Mouse (Mus musculus) cerebellum, postnatal 25 days (tissue): Measurements from ENCODE around the gene Pdilt.
A peak's percentile ranks its signal among the peaks of the same experiment; 100 is the strongest.
"Not testable (repeated sequence)": the region's sequence is repeated elsewhere in the genome, so short reads cannot be mapped to it uniquely, and the experiment has no call there.

Source experiments
- DNase-seq, 2 experiments: peaks; one replicate each; pipeline ENCODE4 v3.0.0; 2021; ENCODE audit warnings: mixed read lengths in 2 of 2

Gene Pdilt

GRCm38 (mm10) chr7:119523389-119523788 is at the start of gene Pdilt:
Gene Pdilt (minus strand): TSS chr7:119523489.
- DNase-seq, result no peak

DNA sequence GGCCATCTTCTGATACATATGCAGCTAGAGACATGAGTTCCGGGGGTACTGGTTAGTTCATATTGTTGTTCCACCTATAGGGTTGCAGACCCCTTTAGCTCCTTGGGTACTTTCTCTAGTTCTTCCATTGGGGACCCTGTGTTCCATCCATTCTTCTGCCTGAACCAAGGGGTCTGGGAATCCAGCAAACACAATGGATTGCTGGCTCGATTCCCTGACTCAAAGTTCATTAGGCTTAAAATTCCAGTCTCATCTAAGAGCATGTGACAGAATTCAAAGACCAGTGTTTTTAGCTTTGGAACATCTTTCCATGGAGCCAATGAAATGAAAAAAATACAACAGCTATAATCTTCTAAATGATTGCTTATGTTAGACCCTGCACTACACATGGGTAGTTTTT is 39.2 kb upstream of the Pdilt start:
- DNase-seq, result not testable (repeated sequence)

DNA sequence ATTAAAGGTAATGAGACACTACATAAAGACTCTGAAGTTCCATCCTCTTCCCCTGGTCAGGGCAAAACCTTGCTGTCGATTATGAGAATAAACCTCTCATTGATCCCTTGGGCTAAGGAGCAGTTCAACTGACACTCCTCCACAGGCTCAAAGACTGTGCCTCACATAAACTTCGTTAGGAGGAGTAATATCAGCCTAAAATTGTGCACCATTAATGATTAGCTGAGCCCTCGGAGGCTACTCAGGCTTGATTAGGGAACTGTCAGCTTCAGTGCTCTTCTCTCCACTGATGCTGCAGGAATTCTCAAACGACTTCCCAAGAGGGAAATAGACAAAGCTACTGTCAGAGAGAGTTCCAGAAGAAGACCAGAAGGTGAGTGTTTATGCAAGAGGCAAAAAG is 38.2 kb upstream of the Pdilt start:
- DNase-seq, result no peak

DNA sequence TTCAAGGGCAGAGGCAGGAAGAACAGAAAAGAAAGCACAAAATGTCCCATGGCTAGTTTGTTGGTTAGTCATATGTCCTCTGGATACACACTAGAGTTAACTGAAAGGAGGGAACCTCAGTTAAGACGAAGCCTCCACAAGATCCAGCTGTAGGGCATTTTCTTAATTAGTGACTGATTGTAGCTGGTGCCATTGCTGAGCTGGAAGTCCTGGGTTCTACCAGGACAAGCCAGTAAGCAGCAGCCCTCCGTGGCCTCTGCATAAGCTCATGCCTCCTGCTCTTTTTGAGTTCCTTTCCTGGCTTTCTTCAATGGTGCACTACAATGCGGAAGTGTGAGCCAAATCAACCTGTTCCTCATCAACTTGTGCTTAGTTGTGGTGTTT is 37.2 kb upstream of the Pdilt start:
- no peak for DNase-seq

DNA sequence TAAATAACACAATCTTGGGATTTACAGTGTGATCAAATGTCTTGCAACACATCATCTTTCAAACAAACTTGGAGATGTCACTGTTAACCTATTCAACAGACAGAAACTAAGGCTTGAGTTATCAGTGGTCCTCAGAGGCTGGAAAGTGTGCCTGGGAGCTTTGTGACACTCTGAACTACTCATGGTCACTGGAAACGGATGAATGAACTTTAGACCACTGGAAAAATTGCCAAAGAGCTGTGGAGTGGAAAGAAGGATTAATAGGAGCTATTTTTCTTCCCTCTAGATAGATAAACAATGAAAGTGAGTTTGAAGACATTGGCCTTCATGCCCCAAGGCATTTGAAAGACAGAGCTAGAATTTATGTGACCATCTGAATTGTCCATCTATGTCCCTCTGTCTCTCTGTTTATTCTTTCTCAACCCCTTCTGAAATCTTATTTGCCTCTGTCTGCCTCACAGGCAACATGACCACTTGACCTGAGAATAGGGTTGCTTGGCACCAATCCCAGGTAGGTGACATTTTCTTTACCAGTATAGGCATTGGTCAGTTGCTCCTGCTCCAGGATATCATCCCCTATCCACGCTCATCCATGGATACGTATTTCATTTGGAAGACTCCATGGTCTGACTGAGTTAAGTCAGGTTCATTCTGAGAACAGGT is 36.6 kb upstream of the Pdilt start:
- DNase-seq, result no peak

DNA sequence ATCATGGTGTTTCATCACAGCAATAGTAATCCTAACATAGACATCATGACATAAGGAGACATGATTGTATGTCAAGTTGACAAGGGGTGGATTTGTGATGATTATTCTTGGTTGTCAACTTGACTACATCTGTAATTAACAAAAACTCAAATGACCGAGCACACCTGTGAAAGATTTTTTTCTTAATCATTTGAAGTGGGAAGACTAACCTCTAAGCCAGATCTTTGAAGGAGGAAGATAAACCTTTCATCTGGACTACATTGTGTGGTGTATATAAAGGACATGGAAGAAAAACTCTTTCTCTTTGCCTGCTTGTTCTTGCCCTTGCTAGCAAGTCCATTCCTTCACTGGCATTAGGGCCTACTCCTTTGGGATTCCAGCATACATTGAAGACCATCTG is 30.8 kb upstream of the Pdilt start, which contains the start of gene Acsm2:
Acsm2 (plus strand) TSS at position 301 of the 400 bp plus-strand sequence.
- no peak for DNase-seq

DNA sequence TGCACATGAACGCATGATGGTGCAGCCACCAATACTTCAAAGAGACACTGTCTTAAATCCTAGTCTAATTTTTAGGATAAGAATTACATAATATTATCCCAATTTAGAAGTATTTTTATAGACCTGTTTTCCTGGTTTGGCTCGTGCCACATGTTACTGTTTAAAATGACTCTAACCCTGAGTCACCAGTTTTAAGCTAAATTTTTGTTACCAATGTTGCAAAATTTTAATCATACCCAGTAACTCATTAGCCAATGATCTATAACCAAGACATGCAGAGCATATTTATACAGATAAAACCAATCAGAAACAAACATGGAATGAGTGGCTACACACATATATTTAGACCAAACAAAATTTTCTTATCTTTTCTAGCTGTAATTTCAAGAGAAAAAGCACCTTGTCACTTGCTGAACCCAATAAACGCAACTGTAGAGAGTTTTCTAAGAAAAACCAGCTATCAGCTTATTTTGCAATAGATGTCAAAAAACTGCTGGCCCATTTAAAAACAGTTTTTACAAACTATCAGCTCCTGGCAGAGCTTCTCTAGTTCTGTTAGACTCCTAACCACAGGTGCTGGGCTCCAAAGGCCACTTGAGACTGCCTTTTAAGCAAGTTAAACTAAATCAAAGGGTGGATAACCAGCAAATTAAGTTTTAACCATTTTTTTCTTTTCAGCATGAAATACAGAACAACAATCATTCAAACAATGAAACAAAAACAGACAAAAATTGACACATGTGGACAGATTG is 27.4 kb upstream of the Pdilt start:
- no peak for DNase-seq

DNA sequence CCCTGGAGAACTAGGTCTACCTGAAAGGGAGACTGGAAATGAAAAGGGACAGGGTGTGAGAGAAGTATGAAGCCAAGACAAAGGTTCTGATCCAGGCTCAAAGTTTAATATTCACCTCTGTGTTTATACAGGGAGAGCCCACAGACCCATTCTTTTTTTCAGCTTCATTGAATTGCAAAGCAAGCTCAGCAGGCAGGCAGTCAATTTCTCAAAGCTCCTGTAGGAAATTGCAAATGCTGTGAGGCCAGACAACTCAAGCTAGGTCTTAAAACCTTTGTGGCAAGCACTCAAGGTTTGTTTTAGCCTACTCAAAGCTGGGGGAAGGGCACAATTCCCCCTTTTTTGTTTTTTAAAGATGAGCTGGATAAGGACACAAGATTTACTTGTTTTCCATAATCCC is 22.3 kb upstream of the Pdilt start:
- DNase-seq, result no peak

GRCm38 (mm10) chr7:119542445-119542844 is 19.2 kb upstream of the Pdilt start:
- DNase-seq, result no peak

- DNase-seq, result no peak
These were observed 11.1 kb upstream of the Pdilt start for GRCm38 (mm10) chr7:119534389-119534788.

- DNase-seq, result no peak
These were observed 9.6 kb upstream of the Pdilt start for GRCm38 (mm10) chr7:119532924-119533323.

GRCm38 (mm10) chr7:119528617-119529016 is 5.3 kb upstream of the Pdilt start:
- DNase-seq, result no peak

DNA sequence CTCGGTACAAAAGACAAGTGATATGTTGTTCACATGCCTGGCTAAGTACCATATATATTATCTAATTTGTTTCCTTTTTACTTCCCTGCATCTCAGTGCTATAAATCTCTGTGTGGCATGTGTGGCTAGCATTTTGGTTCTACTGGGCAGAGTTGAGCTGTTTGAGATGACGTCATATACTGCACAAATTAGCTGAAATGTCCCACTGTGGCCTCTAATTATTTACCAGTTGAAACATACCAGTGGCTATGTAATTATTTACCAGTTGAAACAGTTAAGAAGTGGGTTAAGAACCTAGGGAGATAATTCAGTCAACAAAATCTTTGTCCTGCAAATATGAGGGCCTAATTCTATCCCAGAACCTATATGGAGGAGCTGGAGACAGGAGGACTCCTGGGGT is 4.3 kb upstream of the Pdilt start:
- DNase-seq, result no peak

DNA sequence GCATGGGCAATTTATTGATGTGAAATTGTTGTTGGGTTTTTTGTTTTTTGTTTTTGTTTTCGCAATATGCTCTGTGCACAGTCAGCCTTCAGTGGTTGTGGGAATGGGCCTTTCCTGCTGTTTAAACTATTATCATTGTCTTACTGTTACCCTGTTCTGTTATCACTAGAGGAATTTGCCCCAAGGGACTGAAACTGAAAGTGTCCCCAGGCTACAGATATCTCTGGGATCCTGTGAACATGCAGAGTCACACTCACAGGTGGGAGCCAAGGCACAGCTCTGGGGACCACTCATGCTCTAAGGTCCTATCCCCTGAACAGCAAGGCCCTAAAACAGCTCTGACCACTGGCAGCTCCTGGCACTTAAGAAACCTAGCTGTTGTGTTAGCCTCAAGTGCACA is 3.8 kb upstream of the Pdilt start:
- DNase-seq, result no peak

- DNase-seq, result no peak
These were observed 3.2 kb upstream of the Pdilt start for GRCm38 (mm10) chr7:119526486-119526885.

GRCm38 (mm10) chr7:119525881-119526281 is 2.6 kb upstream of the Pdilt start:
- DNase-seq, result peak; percentile 6 to 11

DNA sequence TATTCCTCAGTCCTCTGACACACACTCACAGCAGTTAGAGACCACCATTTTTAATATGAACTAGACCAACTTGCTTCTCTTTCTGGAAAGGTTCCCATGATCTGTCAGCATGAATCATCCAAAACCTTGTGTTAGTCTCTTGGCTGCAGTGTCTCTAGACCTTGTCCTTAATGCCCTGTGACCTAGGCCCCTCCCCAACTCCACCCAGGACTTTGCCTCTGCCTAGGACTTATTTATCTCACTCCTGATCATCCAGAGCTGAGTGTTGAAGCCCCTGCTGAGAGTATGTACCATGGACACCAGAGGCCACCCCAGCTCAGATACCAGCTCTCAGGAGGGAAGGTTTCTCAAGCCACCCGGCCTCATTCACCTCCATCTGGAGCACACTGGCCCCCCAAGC is 904 bp downstream of the Pdilt start:
- DNase-seq, result no peak

DNA sequence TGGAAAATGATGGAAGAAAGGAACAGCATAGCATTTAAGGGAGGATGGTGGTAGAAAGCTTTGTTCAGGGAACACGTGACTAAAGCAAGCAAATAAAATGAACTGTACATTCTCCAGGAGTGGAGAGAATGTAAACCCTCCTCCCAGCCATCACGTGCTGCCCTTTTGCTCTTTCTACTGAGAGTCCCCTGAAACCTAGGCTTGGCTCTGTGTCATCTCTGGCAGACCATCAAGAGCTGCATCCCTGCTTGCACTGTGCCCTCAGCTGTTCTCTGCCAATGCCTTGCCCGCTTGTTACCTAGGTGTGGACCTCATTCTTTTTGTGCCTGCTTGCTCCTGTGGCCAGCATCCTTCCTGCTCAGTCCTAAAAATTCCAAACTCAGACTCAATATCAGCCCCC is 1.5 kb downstream of the Pdilt start:
- DNase-seq, result no peak

DNA sequence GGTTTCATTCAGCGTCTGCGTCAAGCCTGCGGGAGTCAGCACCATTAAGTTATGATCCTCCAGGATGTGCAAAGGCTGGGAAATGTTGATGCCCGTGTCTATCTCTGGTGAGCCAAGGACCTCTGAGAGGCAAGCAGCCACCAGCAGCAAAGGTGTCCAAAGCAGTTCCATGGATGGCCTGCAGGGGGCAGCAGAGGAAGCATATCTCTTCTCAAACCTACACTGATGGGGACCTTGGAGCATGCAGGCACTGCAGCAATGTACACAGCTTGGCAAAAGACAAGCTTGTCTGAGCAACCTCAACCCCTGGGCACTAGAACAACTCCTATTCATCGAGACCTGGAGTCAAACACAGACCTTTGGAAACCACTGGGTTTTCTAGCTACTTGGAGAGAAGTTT is 3.6 kb downstream of the Pdilt start:
- peak; percentile 77 to 82 for DNase-seq

- no peak for DNase-seq
These were observed 4.1 kb downstream of the Pdilt start, which contains the start of gene Acsm5 for GRCm38 (mm10) chr7:119519163-119519562. Gene Acsm5 (plus strand): TSS chr7:119519463.

DNA sequence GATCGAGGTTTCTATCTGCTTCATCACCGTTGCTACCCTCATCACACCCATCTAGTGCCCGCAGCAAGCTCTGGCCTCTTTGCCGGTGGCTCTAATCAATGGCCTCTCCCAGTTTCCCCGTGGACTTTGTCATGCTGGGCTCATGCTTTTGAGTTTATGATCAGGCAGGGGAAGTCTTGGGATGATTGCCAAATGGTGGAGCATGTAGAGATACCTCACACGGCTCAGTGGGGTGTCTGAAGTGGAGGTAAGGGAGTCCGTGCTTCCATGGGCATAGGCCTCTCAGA is 7.1 kb downstream of the Pdilt start:
- no peak for DNase-seq

GRCm38 (mm10) chr7:119515492-119516271 is 7.6 kb downstream of the Pdilt start:
- DNase-seq, result peak; percentile 50 to 74

GRCm38 (mm10) chr7:119513056-119513455 is 10.2 kb downstream of the Pdilt start:
- DNase-seq, result peak; percentile 58 to 76

GRCm38 (mm10) chr7:119511143-119511542 is 12.1 kb downstream of the Pdilt start:
- no peak for DNase-seq
